Mouse (Mus musculus): Measurements from ENCODE around the gene Dcaf10. TPM values are rescaled to one million over a fixed set of nuclear protein-coding genes. Genes with fewer than 3 reads are reported as not detected.
A peak's percentile ranks its signal among the peaks of the same experiment; 100 is the strongest.

Gene Dcaf10
- polyA plus RNA-seq, 1 experiment from 2014 or later, result 11.9 TPM

- DNase-seq (ENCODE audit: low spot score), result no peak
- no peak overlapping the region for H3K4me3 ChIP-seq
- 89% methylated on average over 4 of the region's 4 CpGs for WGBS
- no peak overlapping the region for H3K27ac ChIP-seq
- H3K36me3 ChIP-seq, result peaks cover 80% of the 10 kb centered on the region
- peaks cover 15% of the 10 kb centered on the region for H3K4me1 ChIP-seq
- no peaks in the 10 kb centered on the region for H3K27me3 ChIP-seq (ENCODE audit: low read depth, poor library complexity, severe bottlenecking)
- no peaks in the 10 kb centered on the region for H3K9me3 ChIP-seq (replicated peaks)
Observed at GRCm38 (mm10) chr4:45402281-45402680, 60.4 kb downstream of the Dcaf10 start.

- Histone ChIP-seq H3K9me3 (replicated peaks) (no peaks in the 10 kb centered on the region), H3K36me3 (peaks cover 73% of the 10 kb centered on the region), H3K4me3 (no peak overlapping the region), H3K4me1 (peaks cover 22% of the 10 kb centered on the region), H3K27me3 (ENCODE audit: low read depth, poor library complexity, severe bottlenecking) (no peaks in the 10 kb centered on the region), H3K27ac (no peak overlapping the region)
- 91% methylated on average over 7 of the region's 7 CpGs for WGBS
- DNase-seq (ENCODE audit: low spot score), result no peak
Observed at GRCm38 (mm10) chr4:45402878-45403498, 61.1 kb downstream of the Dcaf10 start.

- peaks cover 24% of the 10 kb centered on the region for H3K4me1 ChIP-seq
- no peaks in the 10 kb centered on the region for H3K9me3 ChIP-seq (replicated peaks)
- no peaks in the 10 kb centered on the region for H3K27me3 ChIP-seq (ENCODE audit: low read depth, poor library complexity, severe bottlenecking)
- H3K36me3 ChIP-seq, result peaks cover 68% of the 10 kb centered on the region
- no peak for DNase-seq (ENCODE audit: low spot score)
- H3K27ac ChIP-seq, result no peak overlapping the region
- no peak overlapping the region for H3K4me3 ChIP-seq
- 92% methylated on average over 7 of the region's 7 CpGs for WGBS
Observed at GRCm38 (mm10) chr4:45403499-45403878, 61.6 kb downstream of the Dcaf10 start.

GRCm38 (mm10) chr4:45404086-45404485, 62.2 kb downstream of the Dcaf10 start:
- whole genome bisulfite sequencing, result 97% methylated on average over 7 of the region's 7 CpGs
- peaks cover 30% of the 10 kb centered on the region for H3K4me1 ChIP-seq
- no peaks in the 10 kb centered on the region for H3K9me3 ChIP-seq (replicated peaks)
- no peak for DNase-seq (ENCODE audit: low spot score)
- H3K27ac ChIP-seq, result no peak overlapping the region
- no peaks in the 10 kb centered on the region for H3K27me3 ChIP-seq (ENCODE audit: low read depth, poor library complexity, severe bottlenecking)
- H3K4me3 ChIP-seq, result no peak overlapping the region
- H3K36me3 ChIP-seq, result peaks cover 62% of the 10 kb centered on the region

GRCm38 (mm10) chr4:45405315-45405714, 63.4 kb downstream of the Dcaf10 start:
- no peaks in the 10 kb centered on the region for H3K9me3 ChIP-seq (replicated peaks)

GRCm38 (mm10) chr4:45406397-45406796, 64.5 kb downstream of the Dcaf10 start:
- Histone ChIP-seq H3K27me3 (ENCODE audit: low read depth, poor library complexity, severe bottlenecking) (no peaks in the 10 kb centered on the region), H3K4me1 (peaks cover 36% of the 10 kb centered on the region), H3K36me3 (peaks cover 39% of the 10 kb centered on the region), H3K4me3 (peak overlapping the region; percentile 13; the same call in 1 of the 2 replicates), H3K9me3 (replicated peaks) (no peaks in the 10 kb centered on the region), H3K27ac (no peak overlapping the region)
- no peak for DNase-seq (ENCODE audit: low spot score)
- 91% methylated on average over 7 of the region's 7 CpGs for WGBS

More at GRCm38 (mm10) chr4:45405315-45405714, 63.4 kb downstream of the Dcaf10 start:
- Histone ChIP-seq H3K27ac (no peak overlapping the region), H3K4me1 (peaks cover 36% of the 10 kb centered on the region), H3K27me3 (ENCODE audit: low read depth, poor library complexity, severe bottlenecking) (no peaks in the 10 kb centered on the region), H3K4me3 (no peak overlapping the region), H3K36me3 (peaks cover 50% of the 10 kb centered on the region)
- no peak for DNase-seq (ENCODE audit: low spot score)
- WGBS, result 74% methylated on average over 7 of the region's 7 CpGs

- no peaks in the 10 kb centered on the region for H3K27me3 ChIP-seq (ENCODE audit: low read depth, poor library complexity, severe bottlenecking)
- H3K27ac ChIP-seq, result peak overlapping the region; percentile 97; the same call in 1 of the 2 replicates
- peaks cover 36% of the 10 kb centered on the region for H3K4me1 ChIP-seq
- H3K9me3 ChIP-seq (replicated peaks), result no peaks in the 10 kb centered on the region
- DNase-seq (ENCODE audit: low spot score), result no peak
- peak overlapping the region; percentile 94 for H3K4me3 ChIP-seq
- WGBS, result 79% methylated on average over 5 of the region's 5 CpGs
- H3K36me3 ChIP-seq, result peaks cover 31% of the 10 kb centered on the region
Observed at GRCm38 (mm10) chr4:45407001-45407702, 65.3 kb downstream of the Dcaf10 start.

- Histone ChIP-seq H3K27me3 (ENCODE audit: low read depth, poor library complexity, severe bottlenecking) (no peaks in the 10 kb centered on the region), H3K27ac (peak overlapping the region; percentile 97), H3K4me3 (peak overlapping the region; percentile 94), H3K4me1 (peaks cover 36% of the 10 kb centered on the region), H3K9me3 (replicated peaks) (no peaks in the 10 kb centered on the region), H3K36me3 (peaks cover 25% of the 10 kb centered on the region)
- no peak for DNase-seq (ENCODE audit: low spot score)
- WGBS, result 4% methylated on average over 19 of the region's 19 CpGs
Observed at GRCm38 (mm10) chr4:45407703-45408334, 65.9 kb downstream of the Dcaf10 start.

- no peaks in the 10 kb centered on the region for H3K27me3 ChIP-seq (ENCODE audit: low read depth, poor library complexity, severe bottlenecking)
- peak within 1 kb of the TSS; percentile 94 for H3K4me3 ChIP-seq
- peaks cover 36% of the 10 kb centered on the region for H3K4me1 ChIP-seq
- peak within 1 kb of the TSS; percentile 97 for H3K27ac ChIP-seq
- H3K9me3 ChIP-seq (replicated peaks), result no peaks in the 10 kb centered on the region
- H3K36me3 ChIP-seq, result peaks cover 17% of the 10 kb centered on the region
- under 1% methylated on average over 63 of the region's 67 CpGs for WGBS
- peak; percentile 95 for DNase-seq (ENCODE audit: low spot score)
Observed at GRCm38 (mm10) chr4:45408427-45409132, 66.7 kb downstream of the Dcaf10 start, which contains the start of gene Slc25a51. Gene Slc25a51, minus strand, starts transcription at chr4:45408766.

GRCm38 (mm10) chr4:45409270-45409669, 67.4 kb downstream of the Dcaf10 start:
- peak; percentile 71 for DNase-seq (ENCODE audit: low spot score)
- H3K4me3 ChIP-seq, result peak overlapping the region; percentile 94
- peak overlapping the region; percentile 97 for H3K27ac ChIP-seq
- H3K36me3 ChIP-seq, result peaks cover 10% of the 10 kb centered on the region
- H3K27me3 ChIP-seq (ENCODE audit: low read depth, poor library complexity, severe bottlenecking), result no peaks in the 10 kb centered on the region
- peaks cover 36% of the 10 kb centered on the region for H3K4me1 ChIP-seq
- 2% methylated on average over 10 of the region's 10 CpGs for WGBS
- no peaks in the 10 kb centered on the region for H3K9me3 ChIP-seq (replicated peaks)

- Histone ChIP-seq H3K4me3 (no peak overlapping the region), H3K36me3 (no peaks in the 10 kb centered on the region), H3K9me3 (replicated peaks) (no peaks in the 10 kb centered on the region), H3K4me1 (peaks cover 31% of the 10 kb centered on the region), H3K27me3 (ENCODE audit: low read depth, poor library complexity, severe bottlenecking) (no peaks in the 10 kb centered on the region), H3K27ac (no peak overlapping the region)
- DNase-seq (ENCODE audit: low spot score), result no peak
- 91% methylated on average over 8 of the region's 8 CpGs for WGBS
Observed at GRCm38 (mm10) chr4:45411181-45411790, 69.4 kb downstream of the Dcaf10 start.

GRCm38 (mm10) chr4:45412433-45413192, 70.7 kb downstream of the Dcaf10 start:
- no peaks in the 10 kb centered on the region for H3K36me3 ChIP-seq
- peaks cover 18% of the 10 kb centered on the region for H3K4me1 ChIP-seq
- H3K27ac ChIP-seq, result no peak overlapping the region
- H3K4me3 ChIP-seq, result no peak overlapping the region
- DNase-seq (ENCODE audit: low spot score), result no peak
- H3K9me3 ChIP-seq (replicated peaks), result no peaks in the 10 kb centered on the region
- no peaks in the 10 kb centered on the region for H3K27me3 ChIP-seq (ENCODE audit: low read depth, poor library complexity, severe bottlenecking)
- 70% methylated on average over 16 of the region's 16 CpGs for WGBS
